Mouse (Mus musculus) erythroblast, adult 5-6 weeks (primary cell): ENCODE data around the gene Wnt3. TPM values are rescaled to one million over a fixed set of nuclear protein-coding genes. Genes with fewer than 3 reads are reported as not detected.
"Not testable (repeated sequence)": the region's sequence is repeated elsewhere in the genome, so short reads cannot be mapped to it uniquely, and the experiment has no call there.

Source experiments
- ATAC-seq: replicated peaks from 2 replicates; pipeline ENCODE4 v1.8.0; 2016; ENCODE audit warnings: moderate number of reproducible peaks, mild to moderate bottlenecking, moderate TSS enrichment, inconsistent platforms; ENCODE audit not compliant: poor library complexity, low FRiP score, severe bottlenecking
- total RNA-seq, 2 experiments: library from RNA; stranded (forward) in 1 of 2; stranded (reverse) in 1 of 2; fragments of 150-400 nt in 1 of 2; fragments of 200-764, 138-1000 nt in 1 of 2; gene quantifications; 2 replicates each; pipeline versions ENCODE4 v1.2.3 to v1.2.4; 2015 to 2017; ENCODE audit warnings: low replicate concordance in 2 of 2

The Wnt3 gene
- total RNA-seq (2015; ENCODE audit: low replicate concordance) (not detected in 2 replicates), total RNA-seq (2017; ENCODE audit: low replicate concordance) (not detected in 2 replicates)

DNA sequence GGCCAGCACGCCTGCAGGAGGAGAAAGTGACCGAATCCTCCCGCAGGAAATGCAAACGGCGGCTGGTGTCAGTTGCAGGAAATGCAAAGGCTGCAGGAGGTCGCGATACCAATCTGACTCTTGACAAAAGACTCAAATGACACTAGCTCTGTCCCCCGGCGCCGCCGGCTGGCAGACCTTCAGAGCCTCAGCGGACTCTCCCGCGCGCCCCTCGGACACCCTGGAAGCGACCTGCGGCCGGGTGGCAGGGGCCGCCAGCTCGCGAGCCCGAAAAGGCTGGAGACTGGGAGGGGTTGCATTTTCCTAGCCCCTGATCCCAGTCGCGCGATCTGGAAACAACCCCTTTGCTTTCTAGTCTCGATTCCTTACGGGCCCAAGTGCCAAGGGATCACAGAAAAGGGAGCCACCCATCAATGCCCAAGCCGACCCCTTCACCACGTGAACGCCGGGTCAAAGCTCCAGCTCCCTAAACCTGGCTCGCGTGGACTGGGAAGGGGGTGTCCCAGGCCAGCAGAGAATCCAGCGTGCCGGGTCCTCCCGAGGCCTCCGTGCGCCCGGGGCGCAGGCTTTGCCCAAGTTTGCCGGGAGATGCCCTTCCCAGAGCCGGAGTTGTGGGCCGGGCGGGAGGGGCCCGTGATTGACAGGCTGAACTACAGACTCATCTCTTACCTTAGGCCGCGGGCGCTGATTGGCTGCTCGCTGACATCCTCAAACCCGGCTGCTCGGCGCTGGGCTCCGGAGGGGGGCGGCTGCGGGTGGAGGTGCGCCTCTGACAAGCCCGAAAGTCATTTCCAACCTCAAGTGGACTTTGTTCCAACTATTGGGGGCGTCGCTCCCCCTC, at the start of gene Wnt3:
TSS of gene Wnt3 (plus strand) at position 764 of the 841 bp plus-strand sequence.
- no peak for ATAC-seq

DNA sequence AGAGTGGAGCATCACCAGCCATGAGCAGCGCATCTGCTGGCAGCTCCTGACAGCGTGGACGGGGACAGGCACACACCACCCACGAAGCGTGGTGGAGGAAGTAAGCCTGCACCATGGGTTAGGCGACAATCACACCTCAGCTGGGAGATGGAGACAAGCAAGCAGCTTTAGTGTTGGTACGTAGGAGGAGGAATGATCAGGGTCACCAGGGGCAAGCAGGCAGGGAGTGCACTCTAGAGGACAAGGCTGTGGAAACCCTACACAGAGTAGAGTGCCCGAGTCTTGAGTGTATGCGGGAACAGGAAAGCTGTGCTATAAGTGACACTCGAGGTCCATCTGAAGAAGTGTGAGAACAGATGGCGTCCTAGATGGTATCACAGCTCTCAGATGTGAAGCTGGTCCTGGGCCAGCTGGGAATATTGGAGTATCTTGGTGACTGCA, 49.6 kb upstream of the Wnt3 start:
- no peak for ATAC-seq

DNA sequence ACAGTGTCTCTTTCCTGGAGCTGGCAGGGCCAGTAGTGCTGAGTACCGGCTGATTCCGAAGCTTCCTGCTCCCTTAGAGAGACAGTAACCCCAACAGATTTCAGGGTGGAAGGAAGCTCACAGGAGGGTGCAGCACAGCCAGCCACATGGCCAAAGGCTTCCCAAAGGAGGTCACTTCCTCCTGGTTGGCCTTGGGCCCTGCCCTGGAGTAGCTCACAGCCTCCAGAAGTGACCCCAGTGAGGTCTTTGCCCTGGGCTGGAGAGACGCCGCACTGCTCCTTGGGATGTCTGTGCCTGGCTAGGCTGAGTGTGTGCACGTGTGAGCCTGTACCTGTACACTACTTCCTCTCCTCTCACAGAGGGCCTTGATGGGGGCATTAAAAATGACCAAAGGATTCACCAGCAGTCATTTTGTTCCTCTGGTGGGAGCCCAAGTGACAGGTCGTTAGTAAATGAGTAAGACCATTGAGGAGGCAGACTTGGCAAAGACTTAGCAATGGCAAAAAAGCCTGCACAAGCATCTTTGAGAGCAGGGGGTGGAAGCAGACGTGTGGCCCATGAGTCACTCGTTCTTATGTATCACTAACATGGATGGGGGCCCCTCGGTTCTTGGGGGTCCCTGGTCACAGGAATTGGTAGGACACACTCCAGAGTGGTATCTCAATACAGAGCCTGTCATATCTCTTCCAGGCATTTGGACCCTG, 44.5 kb upstream of the Wnt3 start:
- ATAC-seq, result no peak

DNA sequence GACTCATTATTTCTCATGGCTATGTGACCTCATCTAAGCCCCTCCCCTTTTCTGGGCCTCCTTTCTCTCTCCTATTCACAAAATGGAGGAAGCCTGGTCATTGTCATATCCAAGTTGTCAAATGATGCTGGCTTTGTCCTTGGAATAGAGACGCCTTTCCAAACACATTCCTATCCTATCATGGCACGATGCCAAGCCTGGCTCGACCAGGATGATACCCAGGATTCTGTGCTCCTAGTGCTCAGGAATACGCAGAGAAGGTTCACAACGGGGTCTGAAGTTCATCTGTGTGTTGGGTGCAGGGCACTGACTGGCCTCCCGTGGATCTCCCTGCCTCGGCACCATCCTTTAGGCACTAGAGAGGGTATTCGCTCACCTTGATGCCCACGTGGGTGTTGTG, 42.4 kb upstream of the Wnt3 start:
- ATAC-seq, result no peak

DNA sequence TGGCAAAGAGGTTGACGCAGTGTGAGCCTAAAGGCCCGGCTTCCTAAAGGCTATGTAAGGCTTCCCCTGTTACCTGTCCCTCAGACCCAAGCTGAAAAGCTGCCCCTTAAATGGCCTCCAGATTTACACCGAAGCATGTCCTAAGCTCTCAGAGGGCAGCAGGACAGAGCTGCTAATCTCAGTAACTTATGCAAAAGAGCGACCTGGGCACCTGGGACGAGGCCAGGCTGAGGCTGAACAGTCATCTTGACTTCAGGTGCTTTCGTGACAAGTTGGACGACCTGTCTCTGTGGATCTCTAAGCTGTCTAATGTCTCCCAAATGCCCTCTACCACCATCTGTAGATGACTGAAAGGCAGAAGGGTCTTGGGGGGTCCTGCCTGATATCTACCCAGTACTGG, 41.6 kb upstream of the Wnt3 start:
- ATAC-seq, result no peak

DNA sequence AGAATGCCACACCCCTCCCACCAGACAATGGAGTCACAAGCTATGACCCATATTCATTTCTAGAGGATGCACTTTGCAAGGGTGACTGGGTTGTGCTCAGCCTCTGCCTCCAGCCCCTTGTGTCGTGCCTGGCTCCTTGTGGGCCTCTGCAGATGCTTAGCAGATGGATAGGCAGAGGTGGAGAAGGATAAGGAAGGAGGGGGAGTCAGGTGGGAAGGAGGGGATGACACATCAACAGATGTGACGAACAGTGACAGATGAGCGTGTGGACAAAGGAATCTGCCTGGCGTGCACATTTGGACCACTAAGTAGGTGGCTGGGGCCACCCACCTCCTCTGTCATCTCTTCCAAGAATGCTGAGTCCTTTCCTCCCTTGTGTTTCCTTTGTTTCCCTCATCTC, 40.9 kb upstream of the Wnt3 start:
- ATAC-seq, result no peak

DNA sequence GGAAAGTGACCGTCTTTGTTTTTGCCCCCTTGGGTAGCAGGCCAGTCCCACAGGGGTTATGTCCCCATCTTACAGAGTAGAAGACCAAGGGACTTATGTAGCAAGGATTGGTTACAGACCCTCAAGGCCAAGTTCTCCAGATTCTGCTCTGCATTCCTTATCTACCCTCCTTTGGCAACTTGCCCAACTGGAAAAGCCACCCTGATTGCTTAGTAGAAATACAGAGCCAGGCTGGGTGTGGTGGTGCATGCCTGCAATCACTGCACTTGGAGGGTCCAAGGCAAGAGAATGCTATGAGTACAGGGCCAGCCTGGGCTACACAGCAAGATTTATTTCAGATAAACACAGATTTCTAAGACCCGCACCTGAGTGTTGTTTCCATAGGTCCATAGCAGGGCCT, 40.0 kb upstream of the Wnt3 start:
- no peak for ATAC-seq

DNA sequence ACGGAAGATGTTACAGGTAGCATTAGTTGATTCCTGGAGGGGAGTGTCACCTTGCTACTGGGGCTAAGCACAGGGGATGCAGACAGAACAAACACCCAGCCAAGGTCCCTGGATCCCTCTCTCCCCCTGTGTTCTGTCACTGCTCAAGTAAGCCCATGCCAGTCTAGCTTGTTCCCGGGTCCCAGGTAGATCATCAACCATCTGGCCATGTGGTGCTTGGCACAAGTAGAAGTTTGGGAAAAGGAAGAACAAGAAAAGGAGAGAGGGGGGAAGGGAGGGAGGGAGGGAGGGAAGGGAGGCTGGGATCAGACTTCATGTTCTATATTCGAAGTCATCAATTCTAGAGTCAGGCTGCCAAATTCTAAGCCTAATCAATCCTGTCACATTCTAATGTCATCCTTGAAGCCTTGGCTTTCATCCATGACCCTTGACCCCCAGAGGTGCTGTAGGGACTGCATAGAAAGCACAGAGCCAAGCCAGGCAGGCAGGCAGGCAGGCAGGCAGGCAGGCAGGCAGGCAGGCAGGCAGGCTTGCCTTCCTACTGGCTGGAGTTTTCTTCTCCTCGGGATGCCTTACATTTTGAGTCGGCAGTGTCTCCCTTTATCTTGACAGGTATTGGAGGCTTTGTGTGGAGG, 39.4 kb upstream of the Wnt3 start:
- no peak for ATAC-seq

DNA sequence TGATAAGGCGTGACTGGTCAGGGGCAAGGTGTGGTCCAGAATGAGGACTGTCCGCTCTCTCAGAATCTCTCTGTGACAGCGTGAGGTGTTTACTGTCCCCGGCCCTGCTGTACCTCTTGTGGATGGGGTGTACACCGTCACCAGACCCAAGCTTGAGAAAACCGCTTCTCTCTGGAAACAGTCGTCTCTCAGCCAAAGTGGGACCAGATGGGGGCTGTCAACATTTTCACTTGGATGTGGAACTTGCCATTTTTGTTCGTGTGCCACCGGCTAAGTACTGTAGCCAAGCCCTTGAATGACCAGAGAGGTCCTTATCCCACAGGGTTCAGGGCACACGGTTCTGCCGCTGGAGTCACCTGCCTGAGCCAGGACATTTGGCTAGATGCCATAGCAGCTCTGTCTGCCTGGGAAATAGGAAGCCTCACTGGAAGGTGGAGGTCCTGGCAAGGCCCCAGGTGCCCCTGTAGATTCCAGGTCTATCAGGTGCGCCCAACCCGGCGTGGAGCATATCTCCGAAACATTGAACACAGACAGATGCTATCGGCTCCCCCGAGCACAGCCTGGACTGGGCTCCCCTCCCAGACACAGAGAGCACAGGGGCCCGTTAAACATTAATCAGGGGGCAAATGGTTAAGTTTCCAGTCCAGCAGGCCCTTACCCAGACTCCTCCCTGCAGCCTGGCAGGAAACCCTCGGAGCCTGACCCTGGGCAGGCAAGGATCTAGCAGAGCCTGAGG, 38.7 kb upstream of the Wnt3 start:
- ATAC-seq, result no peak

DNA sequence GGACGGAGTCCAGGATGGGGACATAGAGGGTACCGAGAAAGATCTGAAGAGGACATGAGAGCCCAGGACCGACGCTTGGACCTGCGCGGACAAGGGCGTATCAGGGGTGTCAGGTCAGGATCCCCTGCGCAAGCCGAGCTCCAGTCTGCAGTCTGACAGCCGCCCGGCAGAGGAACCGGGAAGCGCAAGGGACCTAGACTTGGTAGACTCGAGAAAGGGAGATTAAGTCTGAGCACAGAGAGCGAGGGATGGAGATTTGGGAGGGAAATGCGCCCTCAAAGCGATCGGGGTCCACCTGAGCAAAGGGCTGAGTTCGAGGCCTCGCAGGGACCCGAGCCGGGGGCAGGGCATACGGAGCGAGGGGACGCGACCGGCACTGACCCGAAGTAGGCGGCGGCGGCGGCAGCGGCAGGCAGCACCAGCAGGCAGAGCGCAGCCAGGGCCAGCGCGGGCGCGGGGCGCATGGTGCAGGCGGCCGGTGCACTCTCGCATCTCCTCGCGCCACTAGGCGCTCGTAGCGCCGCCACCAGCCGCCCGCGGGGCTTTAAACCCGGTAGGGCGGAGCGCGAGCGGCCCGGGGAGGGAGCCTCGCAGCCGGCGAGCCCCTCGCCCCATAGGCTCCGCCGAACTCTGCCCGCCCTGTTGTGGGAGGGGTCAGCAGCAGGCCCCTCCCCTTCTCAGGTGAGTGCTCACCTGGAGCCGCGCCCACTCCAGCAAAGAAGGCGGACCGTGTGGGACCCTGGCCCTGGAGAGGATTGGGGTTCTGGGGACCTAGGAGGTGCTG, 24.5 kb upstream of the Wnt3 start, which contains the start of gene Wnt9b:
TSS of gene Wnt9b (minus strand) at position 516 of the 784 bp plus-strand sequence.
- no peak for ATAC-seq

DNA sequence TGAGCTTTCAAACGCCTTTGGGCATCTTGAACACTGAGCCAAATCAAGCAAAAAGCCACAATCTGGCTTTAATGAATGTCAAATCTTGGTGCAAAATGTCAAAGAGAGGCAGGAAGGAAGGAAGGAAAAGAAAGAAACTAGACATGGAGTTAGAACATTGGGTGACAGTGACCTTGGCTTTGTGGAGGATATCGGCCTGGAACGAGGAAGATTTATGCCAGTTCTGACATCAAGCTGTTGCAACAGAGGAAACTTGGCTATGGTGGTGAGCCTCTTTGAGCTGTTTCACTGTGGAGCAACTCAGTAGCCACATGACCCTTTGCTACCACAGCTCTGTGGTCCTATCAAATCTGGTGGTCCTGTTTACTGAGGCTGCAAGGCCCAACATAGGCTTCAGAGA, 23.3 kb upstream of the Wnt3 start:
- no peak for ATAC-seq

DNA sequence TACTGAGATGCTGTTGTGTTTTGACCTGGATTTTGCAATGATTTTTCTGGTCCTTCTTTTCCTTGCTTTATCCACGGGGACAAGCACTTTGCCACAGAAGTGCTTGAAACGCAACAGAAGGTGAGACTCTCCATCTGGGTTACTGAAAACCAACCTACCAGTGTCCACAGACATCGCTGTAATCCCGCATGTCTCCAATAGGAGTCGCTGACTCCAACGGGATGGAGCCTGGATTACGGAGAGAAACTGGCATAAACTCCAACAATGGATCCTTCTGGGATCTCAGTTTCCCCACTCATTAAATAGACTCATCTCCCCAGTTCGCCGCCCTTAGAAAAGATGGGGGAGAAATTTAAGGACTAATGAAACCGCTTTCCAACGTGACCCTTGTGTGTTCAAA, 15.9 kb upstream of the Wnt3 start:
- ATAC-seq, result 0 out of 2 replicates have a peak, but pooled peaks have one; percentile 41

DNA sequence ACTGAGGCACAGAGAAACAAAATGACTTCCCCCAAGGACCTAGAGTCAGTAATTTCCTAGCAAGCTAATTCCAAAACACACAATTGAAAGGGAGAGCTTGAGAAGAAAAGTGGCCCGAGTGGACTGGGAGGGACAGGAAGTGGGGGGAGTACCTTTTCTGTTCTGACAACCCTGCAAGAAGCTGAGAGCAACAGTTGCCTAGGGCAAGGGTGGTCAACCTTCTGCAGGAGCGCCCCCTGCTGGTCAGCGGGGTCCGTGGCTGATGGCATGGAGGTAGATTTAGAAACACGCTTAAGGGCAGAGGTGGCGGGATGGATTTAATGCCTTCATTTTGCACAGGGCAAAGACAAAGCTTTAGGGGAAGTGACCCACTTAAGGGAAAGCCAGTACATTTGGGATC, 15.2 kb upstream of the Wnt3 start:
- ATAC-seq, result 0 out of 2 replicates have a peak, but pooled peaks have one; percentile 71

DNA sequence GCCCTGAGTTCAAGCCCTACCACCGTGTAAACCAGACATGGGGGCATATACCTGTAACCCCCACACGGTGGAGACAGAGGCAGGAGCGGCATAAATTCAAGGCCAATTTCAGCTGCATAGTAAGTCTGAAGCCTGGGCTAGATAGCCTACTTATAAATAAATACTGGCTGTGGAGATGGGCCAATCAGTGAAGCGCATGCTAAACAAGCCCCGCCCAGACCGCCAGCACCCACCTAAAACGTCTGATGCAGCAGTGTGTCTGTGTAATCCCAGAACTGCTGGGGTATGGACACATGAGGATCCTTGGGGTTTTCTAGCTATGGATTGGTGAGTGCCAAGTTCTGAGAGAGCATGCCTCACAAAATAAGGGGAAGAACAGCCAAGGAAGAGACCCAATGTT, 13.8 kb upstream of the Wnt3 start:
- no peak for ATAC-seq

DNA sequence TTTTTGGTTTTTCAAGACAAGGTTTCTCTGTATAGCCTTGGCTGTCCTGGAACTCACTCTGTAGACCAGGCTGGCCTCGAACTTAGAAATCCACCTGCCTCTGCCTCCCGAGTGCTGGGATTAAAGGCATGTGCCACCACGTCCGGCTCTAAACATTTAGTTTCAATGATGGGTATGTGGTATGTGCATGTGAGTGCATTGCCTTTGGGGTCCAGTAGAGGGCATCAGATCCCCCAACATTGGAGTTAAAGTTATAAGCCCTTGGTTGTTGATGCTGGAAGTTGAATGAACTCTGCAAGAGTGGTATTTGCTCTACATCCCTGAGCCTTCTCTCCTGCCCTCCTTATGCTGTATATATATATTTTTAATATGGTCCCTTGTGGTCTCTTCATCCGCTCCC, 13.1 kb upstream of the Wnt3 start:
- not testable (repeated sequence) for ATAC-seq

DNA sequence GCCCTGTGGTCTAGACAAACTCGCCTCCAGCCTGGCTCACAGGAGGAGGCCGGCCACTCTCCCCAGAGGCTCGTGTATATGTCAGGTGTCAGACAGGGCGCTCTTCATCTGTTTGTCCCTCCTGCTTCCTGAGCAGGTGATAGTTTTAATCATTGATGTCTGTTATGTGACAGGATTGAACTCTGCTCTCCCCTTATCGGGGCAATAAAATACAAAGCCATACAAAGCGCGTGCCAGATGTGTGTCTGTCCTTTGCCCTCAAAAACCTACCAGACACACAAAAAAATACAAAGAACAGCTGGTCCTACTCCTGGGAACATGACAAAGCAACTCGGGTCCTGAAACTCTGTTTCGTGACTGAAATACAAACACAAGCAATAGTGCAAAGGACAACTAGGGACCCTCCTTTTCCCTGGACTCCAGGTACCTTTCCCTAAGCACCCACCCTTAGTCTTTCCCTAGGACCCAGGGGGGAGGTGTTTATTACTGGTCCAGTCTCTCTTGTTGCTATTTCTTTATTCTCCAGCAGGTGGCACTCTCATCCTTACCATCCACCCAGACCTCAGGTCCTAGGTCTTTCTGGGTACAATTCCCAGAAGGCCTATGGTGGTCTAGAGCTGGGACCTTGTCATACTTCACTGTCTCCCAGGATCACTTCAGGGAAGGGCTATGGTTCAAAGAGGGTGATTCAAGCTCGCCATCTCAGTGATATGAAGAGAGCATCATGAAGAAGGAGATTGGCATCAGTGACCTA, 10.4 kb upstream of the Wnt3 start:
- 0 out of 2 replicates have a peak, but pooled peaks have one; percentile 54 for ATAC-seq

DNA sequence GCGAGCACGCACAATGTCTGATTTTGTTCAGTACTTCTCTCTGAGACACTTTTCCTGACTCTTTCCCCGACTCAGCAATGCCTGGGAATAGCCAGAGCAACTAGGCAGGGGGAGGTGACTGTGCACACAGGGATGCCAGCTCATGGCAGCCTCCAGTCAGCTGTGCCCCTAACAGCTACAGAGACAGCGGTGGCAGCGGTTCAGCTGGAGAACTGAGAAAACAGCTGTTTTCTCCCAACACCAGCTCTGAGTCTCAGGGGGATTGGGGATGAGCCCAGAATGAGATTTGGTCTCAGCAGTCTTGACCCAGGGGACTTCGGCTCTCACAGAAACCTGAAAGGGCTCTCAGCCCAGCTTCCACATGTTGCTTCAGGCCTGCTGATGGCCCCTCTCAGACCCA, 9.3 kb upstream of the Wnt3 start:
- ATAC-seq, result no peak

DNA sequence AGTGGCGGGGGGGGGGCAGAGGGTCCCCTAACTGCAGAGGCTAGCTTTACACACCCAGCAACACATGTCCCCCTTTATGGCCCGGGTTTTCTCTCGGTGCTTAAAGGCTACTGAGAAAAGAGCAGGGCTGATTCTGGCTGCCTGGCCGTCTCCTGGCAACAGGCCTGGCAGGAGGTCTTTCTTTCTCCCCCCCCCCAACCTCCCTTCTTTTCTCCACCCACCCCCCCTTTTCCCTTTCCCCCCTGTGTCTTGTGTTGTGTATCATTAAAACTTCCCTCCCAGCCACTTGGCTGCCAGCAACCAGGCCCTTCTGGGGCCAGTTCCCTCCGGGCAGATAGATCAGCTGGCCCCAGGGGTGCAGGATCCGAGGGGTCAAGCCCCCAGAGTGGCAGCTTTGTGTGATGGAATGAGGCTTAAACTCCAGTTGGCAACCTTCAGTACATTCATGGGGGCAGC, 8.4 kb upstream of the Wnt3 start:
- ATAC-seq, result no peak
